ENCODE assay signal across 11 mouse cellular contexts in the genomic region with DNA sequence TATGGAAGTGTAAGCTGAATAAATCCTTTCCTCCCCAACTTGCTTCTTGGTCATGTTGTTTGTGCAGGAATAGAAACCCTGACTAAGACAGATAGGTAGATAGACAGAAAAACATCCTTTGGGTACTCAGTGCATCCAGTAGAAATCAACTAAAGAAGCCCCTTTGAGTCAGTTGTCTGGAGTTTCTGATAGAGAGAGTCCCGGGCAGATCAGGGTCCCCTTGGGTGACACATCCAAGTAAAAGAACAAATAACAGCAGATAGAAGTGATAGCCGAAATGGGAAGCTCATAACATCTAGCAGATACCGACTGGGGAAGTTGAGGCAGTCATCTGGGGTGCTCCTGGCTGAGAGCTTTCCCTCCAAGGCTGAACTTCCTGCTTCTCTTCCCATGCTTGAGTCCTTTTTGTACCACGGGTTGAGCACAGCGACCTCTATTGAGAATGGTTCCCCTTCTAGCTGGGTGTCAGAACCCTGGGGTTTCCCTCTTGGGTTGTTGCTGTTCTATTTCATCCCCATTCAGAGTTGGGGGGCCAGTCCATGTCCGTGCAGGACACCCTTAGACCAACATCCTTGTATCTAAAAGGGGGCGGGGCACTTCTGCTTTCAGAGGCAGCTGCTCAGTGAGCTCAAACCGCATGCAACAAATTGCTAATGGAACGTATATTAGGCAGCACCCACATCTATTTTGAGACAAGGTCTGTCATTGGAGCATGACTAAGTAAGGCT. TPM values are rescaled to one million over a fixed set of nuclear protein-coding genes. Genes with fewer than 3 reads are reported as not detected.
DNase-seq lines count a peak whose midpoint lies in the region.
"Had no signal": no experiment of that assay in that cellular context is flagged by ENCODE, and none has a peak within 500 bp of the region (broad histone marks: within the 10 kb centered on the region; RNA-seq: fewer than 3 reads in every experiment).

No protein-coding gene starts in this region.

- DNase-seq in kidney, postnatal 36 days = peak; percentile 16 to 23
- no peak for DNase-seq in kidney, adult 18-20 months
- DNase-seq in T-cell, adult 2 months (ENCODE audit: low spot score) = peak; percentile 7
- peak; percentile 24 for DNase-seq in lung, postnatal 14 days
- peak; percentile 63 to 67 for DNase-seq in spleen, adult 18-20 months
- DNase-seq in embryo, embryonic 9.5 days (ENCODE audit: extremely low spot score) = no peak
- no peak for DNase-seq in left cerebral cortex, adult 18-20 months (ENCODE audit: low spot score in 2 of 2)
- no peak for DNase-seq in right cerebral cortex, postnatal 10 days (ENCODE audit: low spot score in 2 of 2)
- DNase-seq: gastrocnemius, adult 2 months; lung, embryonic 14.5 days; right cerebral cortex, postnatal 4 days had no signal

RNA-seq across cellular contexts. Expression of a gene that starts 34.3 kb away (rescaled TPM):
- 10 to 100 TPM; 53.2 to 57.6 TPM for total RNA-seq in left cerebral cortex, adult 18-20 months (2021)

RNA-seq across cellular contexts. Expression of a gene that starts 47.0 kb away (rescaled TPM):
- total RNA-seq in left cerebral cortex, adult 18-20 months (2021) = 1,000 to 10,000 TPM; 1,028 to 1,036 TPM

Comparison
In these comparisons a context has a peak if more than half of its experiments do, and no peak if none do; other contexts are left out.
1. DNase-seq: peak in kidney, postnatal 36 days (2 of 2), T-cell, adult 2 months (single experiment), lung, postnatal 14 days (single experiment) and spleen, adult 18-20 months (2 of 2); none in kidney, adult 18-20 months (single experiment), embryo, embryonic 9.5 days (single experiment), left cerebral cortex, adult 18-20 months (0 of 2) and right cerebral cortex, postnatal 10 days (0 of 2).